Mouse (Mus musculus): Measurements from ENCODE around the gene Far2.

DNA sequence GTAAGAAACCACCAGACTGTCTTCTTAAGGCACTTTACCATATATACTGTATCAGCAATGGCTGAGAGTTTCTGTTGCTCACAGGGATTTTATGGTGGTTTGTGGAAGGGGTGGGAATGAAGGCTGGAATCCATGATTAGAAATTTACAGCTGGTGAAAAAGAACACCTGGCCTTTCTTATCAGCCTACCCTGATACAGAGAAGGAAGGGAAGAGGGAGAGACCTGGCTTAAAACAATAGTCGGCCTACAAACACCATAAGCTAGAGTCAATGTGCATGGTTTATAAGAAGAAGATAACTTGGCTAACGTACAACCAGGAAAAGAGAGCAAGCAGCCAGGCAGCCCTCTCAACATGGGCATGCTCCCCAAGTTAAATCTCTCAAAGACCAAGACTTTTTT, 37.3 kb downstream of the Far2 start:
- TF ChIP-seq USF1 (IDR thresholded peaks at IDR 0.05; ENCODE audit: low read depth): no peak
- TF ChIP-seq MAX (IDR thresholded peaks at IDR 0.05; ENCODE audit: low read depth): no peak
- TF ChIP-seq E2F4 (IDR thresholded peaks at IDR 0.05; ENCODE audit: insufficient read depth): no peak
- no peak for TF ChIP-seq POLR2A (IDR thresholded peaks at IDR 0.05; ENCODE audit: insufficient read length, low read depth)
- no peak for TF ChIP-seq TCF12 (IDR thresholded peaks at IDR 0.05; ENCODE audit: insufficient read depth, poor library complexity, severe bottlenecking)
- no peak for TF ChIP-seq POLR2AphosphoS2 (IDR thresholded peaks at IDR 0.05; ENCODE audit: insufficient read length, low read depth)
- no peak for TF ChIP-seq REST (IDR thresholded peaks at IDR 0.05; ENCODE audit: insufficient read depth, insufficient read length)
- no peak for TF ChIP-seq CEBPB (IDR thresholded peaks at IDR 0.05; ENCODE audit: insufficient read depth, poor library complexity, severe bottlenecking)
- no peak for TF ChIP-seq SRF (IDR thresholded peaks at IDR 0.05; ENCODE audit: control insufficient read depth, insufficient read length, low read depth)
- no peak for TF ChIP-seq MYOG (IDR thresholded peaks at IDR 0.05; ENCODE audit: control insufficient read depth in 1 of 3, insufficient read depth in 1 of 3, insufficient read length in 2 of 3, low read depth in 2 of 3)
- TF ChIP-seq MYOD1 (IDR thresholded peaks at IDR 0.05; ENCODE audit: control insufficient read depth in 1 of 3, insufficient read length in 2 of 3, low read depth in 2 of 3): no peak
- TF ChIP-seq TCF3 (IDR thresholded peaks at IDR 0.05; ENCODE audit: insufficient read length, low read depth): no peak
